Mouse (Mus musculus): ENCODE results near the gene Zfp143.
"Not testable (repeated sequence)": the region's sequence is repeated elsewhere in the genome, so short reads cannot be mapped to it uniquely, and the experiment has no call there.

The Zfp143 gene

GRCm38 (mm10) chr7:110061199-110061751 is at the start of gene Zfp143:
TSS of gene Zfp143 (plus strand) at chr7:110061217.
- peak; percentile 100 for DNase-seq (ENCODE audit: low spot score)

- DNase-seq (ENCODE audit: low spot score) = no peak
Observed at GRCm38 (mm10) chr7:110011417-110011816, 49.6 kb upstream of the Zfp143 start.

GRCm38 (mm10) chr7:110014272-110014671 is 46.7 kb upstream of the Zfp143 start:
- DNase-seq (ENCODE audit: low spot score) = no peak

GRCm38 (mm10) chr7:110018117-110018630 is 42.8 kb upstream of the Zfp143 start, which contains the start of gene Ipo7:
TSS of gene Ipo7 (plus strand) at chr7:110018274.
- DNase-seq (ENCODE audit: low spot score) = peak; percentile 93

- DNase-seq (ENCODE audit: low spot score) = no peak
Observed at GRCm38 (mm10) chr7:110018631-110019482, 42.2 kb upstream of the Zfp143 start.

- no peak for DNase-seq (ENCODE audit: low spot score)
Observed at GRCm38 (mm10) chr7:110023553-110023952, 37.5 kb upstream of the Zfp143 start.

- no peak for DNase-seq (ENCODE audit: low spot score)
Observed at GRCm38 (mm10) chr7:110026594-110026993, 34.4 kb upstream of the Zfp143 start.

- DNase-seq (ENCODE audit: low spot score) = no peak
Observed at GRCm38 (mm10) chr7:110028826-110029225, 32.2 kb upstream of the Zfp143 start.

GRCm38 (mm10) chr7:110030342-110030741 is 30.7 kb upstream of the Zfp143 start:
- no peak for DNase-seq (ENCODE audit: low spot score)

GRCm38 (mm10) chr7:110057723-110058122 is 3.3 kb upstream of the Zfp143 start:
- DNase-seq (ENCODE audit: low spot score) = not testable (repeated sequence)

GRCm38 (mm10) chr7:110059092-110059785 is 1.8 kb upstream of the Zfp143 start:
- DNase-seq (ENCODE audit: low spot score) = peak; percentile 20

GRCm38 (mm10) chr7:110060106-110060668 is 830 bp upstream of the Zfp143 start:
- peak; percentile 4 for DNase-seq (ENCODE audit: low spot score)

- no peak for DNase-seq (ENCODE audit: low spot score)
Observed at GRCm38 (mm10) chr7:110060669-110061198, 283 bp upstream of the Zfp143 start.

- DNase-seq (ENCODE audit: low spot score) = peak; percentile 93
Observed at GRCm38 (mm10) chr7:110061752-110062273, 796 bp downstream of the Zfp143 start.

GRCm38 (mm10) chr7:110063731-110064130 is 2.7 kb downstream of the Zfp143 start:
- DNase-seq (ENCODE audit: low spot score) = no peak

- DNase-seq (ENCODE audit: low spot score) = no peak
Observed at GRCm38 (mm10) chr7:110069070-110069469, 8.1 kb downstream of the Zfp143 start.

- DNase-seq (ENCODE audit: low spot score) = no peak
Observed at GRCm38 (mm10) chr7:110078168-110078567, 17.2 kb downstream of the Zfp143 start.

GRCm38 (mm10) chr7:110083386-110084165 is 22.6 kb downstream of the Zfp143 start:
- DNase-seq (ENCODE audit: low spot score) = no peak

GRCm38 (mm10) chr7:110085217-110085616 is 24.2 kb downstream of the Zfp143 start:
- no peak for DNase-seq (ENCODE audit: low spot score)

GRCm38 (mm10) chr7:110087914-110088313 is 26.9 kb downstream of the Zfp143 start:
- DNase-seq (ENCODE audit: low spot score) = peak; percentile 62

GRCm38 (mm10) chr7:110091670-110092069 is 30.7 kb downstream of the Zfp143 start:
- no peak for DNase-seq (ENCODE audit: low spot score)

Measured in yolk sac, embryonic 10.5 days (tissue).